Mouse (Mus musculus) frontal cortex, postnatal 14 days (tissue): ENCODE results near the gene Tsc22d3.
"Not testable (repeated sequence)": the region's sequence is repeated elsewhere in the genome, so short reads cannot be mapped to it uniquely, and the experiment has no call there.

ENCODE experiments used
- DNase-seq, 2 experiments: peaks; one replicate each; pipeline ENCODE4 v3.0.0; 2022; ENCODE audit warnings: low spot score in 2 of 2

Tsc22d3 gene

DNA sequence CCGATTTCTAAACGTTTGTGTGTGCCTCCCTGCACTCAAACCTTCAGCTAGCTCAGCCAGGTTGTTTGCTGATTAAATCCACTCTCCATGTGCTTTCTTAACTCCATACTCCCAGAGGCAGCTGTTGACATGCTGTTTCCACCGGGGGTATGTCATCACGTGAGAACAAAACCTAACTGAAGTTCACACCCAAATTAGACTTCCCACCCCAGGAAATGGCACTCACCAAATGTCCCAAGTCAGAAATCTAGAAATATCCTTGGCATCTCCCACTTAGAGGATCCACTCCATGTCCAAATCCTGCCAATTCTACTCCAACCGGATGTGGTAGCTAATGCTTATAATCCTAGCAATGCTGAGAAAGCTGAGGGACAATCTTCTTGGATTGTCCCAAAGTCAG, 100.2 kb downstream of the Tsc22d3 start:
- no peak for DNase-seq

DNA sequence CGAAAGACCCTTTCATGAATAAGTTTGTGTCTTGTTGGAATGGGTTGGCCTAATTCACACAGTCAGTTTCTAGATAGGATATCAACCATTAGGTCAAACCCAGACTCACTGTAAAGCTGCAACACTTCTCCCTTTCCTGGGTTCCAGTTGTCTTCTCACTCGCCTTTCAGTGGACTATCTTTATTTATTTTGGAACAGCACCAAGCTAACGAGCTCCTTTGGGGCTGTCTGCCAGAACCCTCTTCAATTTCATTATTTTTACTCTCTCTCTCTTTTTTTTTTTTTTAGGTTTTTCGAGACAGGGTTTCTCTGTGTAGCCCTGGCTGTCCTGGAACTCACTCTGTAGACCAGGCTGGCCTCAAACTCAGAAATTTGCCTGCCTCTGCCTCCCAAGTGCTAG, 102.0 kb downstream of the Tsc22d3 start:
- DNase-seq = not testable (repeated sequence)

DNA sequence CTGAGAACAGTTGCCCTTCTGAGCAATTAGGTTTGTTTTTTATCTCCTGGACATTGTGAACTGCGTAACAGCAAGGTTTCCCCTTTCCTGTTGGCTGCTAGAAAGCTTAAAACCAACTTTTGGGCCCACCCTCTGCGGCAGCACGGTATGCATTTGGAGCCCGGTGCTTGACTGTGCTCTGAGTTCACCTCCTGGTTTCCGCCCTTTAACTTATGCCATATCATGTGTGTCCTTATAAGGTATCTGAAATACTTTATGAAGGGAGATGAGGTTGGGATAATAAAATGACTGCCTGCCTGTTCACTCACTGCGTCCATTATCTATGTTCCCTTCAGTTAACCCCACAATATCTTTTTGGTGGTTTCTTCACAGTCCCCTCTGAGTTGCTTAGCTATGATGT, 106.3 kb downstream of the Tsc22d3 start:
- no peak for DNase-seq

DNA sequence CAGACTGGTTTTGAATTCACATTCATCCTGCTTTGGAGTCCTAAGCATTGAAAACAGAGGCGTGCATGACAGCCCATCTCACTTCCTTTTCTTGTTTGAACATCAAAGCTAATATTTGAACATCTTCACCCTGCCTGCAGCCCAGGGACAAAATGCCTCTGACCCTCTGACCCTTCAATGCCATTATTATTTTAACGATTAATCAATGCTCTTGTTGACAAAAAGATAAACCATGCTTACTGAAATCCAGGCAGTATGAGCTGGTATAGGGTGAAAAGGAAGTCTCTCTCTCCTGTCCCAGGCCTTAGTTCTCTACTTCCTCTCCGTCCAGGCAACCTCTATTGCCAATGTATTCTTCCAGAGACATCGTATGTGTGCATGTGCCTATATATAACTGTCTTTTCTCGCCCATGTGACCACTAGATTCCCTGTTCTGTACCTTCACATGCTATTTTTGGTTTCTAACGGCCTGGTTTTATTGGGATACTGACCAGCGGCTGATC, 106.9 kb downstream of the Tsc22d3 start:
- no peak for DNase-seq

DNA sequence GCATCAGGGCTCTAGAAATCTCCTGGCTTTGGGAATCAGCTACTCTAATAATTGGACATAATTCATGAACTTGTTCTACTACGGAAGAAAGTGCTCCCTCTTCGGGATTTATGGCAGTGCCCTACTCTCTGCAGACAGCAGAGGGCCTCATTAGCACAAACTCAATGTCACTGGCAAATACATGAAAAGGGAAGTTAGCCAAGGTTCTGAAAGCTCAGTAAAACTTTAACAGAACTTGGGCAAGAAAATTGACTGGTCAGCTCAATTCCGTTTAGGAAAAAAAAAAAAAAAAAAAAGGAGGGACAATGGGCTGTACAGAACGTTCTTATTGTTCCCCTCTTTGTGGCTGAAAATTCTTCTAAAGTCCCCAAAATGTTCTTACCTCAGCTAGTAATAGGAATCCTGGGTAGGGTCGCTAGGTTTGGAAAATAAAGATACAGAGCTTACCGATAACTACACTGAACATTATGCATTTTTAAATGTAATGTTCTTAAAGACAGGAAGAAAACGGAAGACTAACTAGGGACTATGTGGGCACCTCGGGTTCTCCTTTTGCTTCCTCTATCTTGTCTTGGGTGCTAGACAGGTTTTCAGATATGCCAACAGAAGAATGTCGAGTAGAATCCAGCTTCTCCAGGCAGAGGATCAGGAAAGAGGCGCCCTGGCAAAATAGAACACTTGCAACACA, 108.4 kb downstream of the Tsc22d3 start:
- no peak for DNase-seq

DNA sequence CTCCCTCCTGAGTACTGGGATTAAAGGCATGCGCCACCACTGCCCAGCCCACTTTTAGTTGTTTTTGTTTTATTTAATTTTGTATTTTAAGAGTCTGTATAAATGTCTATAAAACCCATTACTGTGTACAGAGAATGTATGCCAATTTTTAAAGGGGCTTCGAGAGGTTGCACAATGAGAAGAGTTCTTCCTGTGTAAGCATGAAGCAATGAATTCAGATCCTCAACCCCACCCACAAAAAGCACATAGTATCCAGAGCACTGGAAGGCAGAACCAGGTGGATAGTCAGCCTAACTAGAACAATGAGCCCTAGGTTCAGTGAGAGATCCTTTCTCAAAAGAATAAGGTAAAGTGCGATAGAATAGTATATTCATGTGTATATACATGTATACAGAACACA, 110.3 kb downstream of the Tsc22d3 start:
- DNase-seq = no peak
